Mouse (Mus musculus): ENCODE measurements around the gene Man1c1. TPM values are rescaled to one million over a fixed set of nuclear protein-coding genes. Genes with fewer than 3 reads are reported as not detected.

Man1c1 gene
- polyA plus RNA-seq, 1 experiment from 2014 or later = 7.2 TPM

DNA sequence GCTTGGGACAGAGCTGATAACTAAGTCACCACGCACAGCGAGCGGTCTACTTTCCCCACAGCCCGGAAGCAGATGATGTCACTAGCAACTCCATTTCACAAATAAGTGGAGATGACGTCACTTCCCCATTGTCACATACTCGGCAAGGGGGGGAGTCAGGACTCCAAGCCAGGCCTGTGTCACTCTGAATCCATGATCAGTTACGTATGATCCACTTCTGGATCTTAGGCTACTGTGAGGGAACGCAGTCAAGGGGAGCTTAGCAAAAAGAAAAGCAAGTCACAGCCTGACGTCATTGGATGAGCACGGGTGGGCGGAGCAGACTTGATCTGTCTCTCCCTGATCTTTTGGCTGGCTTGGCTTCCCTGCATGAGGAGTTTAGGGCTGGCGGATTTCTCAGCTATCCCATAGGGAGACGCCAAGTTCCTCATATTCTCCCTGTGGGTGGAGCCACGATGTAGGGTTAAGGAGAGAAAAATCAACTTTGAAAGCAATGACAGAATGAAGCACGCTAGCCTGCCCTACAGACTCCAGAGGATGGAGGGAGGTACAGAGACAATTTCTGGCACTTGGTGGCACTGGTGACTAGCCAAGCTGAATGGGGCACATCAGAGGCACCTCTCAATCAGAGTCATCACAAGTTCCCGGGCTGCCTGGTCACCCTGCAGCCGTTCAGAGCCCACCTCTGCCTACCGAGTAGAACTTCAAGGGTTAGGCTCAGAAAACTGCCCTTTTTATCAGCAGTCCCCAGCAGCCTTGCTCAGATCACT lies 155.7 kb downstream of the Man1c1 start:
- no peak overlapping the region for H3K9ac ChIP-seq
- DNase-seq (ENCODE audit: low spot score) = no peak
- peaks cover 56% of the 10 kb centered on the region for H3K36me3 ChIP-seq (replicated peaks; ENCODE audit: control insufficient read depth, insufficient read depth)
- WGBS = 71% methylated on average over 18 of the region's 18 CpGs
- no peak overlapping the region for H3K27ac ChIP-seq
- H3K4me1 ChIP-seq (replicated peaks; ENCODE audit: control insufficient read depth, insufficient read depth, low read length) = peaks cover 15% of the 10 kb centered on the region; the same call in 1 of the 2 replicates
- H3K4me3 ChIP-seq (replicated peaks; ENCODE audit: low read length) = no peak overlapping the region
- no peak overlapping the region for H3K4me2 ChIP-seq (replicated peaks)
- 0 out of 2 replicates have a peak, but pooled peaks cover 5% of the 10 kb centered on the region for H3K9me3 ChIP-seq (ENCODE audit: control insufficient read depth, low read length)
- ATAC-seq (ENCODE audit: low FRiP score) = no peak
- H3K27me3 ChIP-seq (ENCODE audit: control insufficient read depth, insufficient read depth, low read length) = no peaks in the 10 kb centered on the region

DNA sequence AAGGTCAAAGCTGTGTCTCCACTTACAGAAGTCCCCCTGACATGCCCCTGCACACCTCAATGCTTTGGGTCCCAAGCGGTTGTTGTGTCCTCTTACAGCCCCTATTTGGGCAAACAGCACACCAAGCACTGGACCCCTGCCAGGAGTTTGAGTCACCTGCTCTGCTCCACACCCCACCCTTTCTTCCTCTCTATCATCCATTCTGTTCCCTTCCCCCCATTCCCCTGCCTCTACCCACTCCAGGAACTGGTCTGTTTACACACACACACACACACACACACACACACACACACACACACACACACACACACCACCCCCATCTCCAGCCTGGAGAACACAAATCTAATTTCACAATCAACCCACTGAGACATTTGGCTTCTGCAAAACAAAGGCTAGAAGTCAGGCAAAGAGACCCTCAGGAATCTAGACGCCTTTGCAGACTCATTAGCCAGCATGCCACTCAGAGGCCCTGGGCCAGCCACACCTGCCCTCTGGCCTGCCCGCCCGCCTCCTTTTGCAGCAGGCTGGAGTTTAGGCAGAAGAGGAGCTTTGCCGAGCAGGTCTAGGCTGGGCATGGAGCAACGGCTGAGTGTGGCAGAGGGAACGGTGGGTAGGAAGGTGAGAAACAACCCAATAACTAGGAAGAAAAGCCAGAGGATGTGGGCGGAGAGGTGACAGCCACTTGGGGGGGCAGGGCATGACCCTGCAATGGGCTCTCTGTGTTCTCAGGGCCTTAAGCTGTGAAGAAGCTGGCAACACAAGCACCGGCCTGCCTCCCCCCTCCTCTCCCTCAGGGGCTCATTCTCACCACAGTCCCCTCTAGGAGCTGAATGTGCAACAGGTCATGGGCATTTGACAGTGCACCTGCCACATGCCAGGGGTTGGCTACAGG lies 157.0 kb downstream of the Man1c1 start:
- Histone ChIP-seq H3K4me3 (replicated peaks; ENCODE audit: low read length) (no peak overlapping the region), H3K27me3 (ENCODE audit: control insufficient read depth, insufficient read depth, low read length) (no peaks in the 10 kb centered on the region), H3K36me3 (replicated peaks; ENCODE audit: control insufficient read depth, insufficient read depth) (peaks cover 67% of the 10 kb centered on the region), H3K9ac (0 out of 2 replicates have a peak overlapping the region, but pooled peaks have one; percentile 10), H3K27ac (no peak overlapping the region), H3K4me1 (replicated peaks; ENCODE audit: control insufficient read depth, insufficient read depth, low read length) (peaks cover 15% of the 10 kb centered on the region; the same call in 1 of the 2 replicates), H3K4me2 (replicated peaks) (no peak overlapping the region), H3K9me3 (ENCODE audit: control insufficient read depth, low read length) (0 out of 2 replicates have a peak, but pooled peaks cover 5% of the 10 kb centered on the region)
- DNase-seq (ENCODE audit: low spot score) = no peak
- ATAC-seq (ENCODE audit: low FRiP score) = no peak
- 70% methylated on average over 9 of the region's 9 CpGs for WGBS

GRCm38 (mm10) chr4:134543261-134543660 lies 160.8 kb downstream of the Man1c1 start:
- H3K36me3 ChIP-seq (replicated peaks; ENCODE audit: control insufficient read depth, insufficient read depth) = peaks cover 85% of the 10 kb centered on the region
- H3K9ac ChIP-seq = no peak overlapping the region
- no peak overlapping the region for H3K4me3 ChIP-seq (replicated peaks; ENCODE audit: low read length)
- no peaks in the 10 kb centered on the region for H3K9me3 ChIP-seq (ENCODE audit: control insufficient read depth, low read length)
- peaks cover 8% of the 10 kb centered on the region; the same call in 1 of the 2 replicates for H3K4me1 ChIP-seq (replicated peaks; ENCODE audit: control insufficient read depth, insufficient read depth, low read length)
- 16% methylated on average over 5 of the region's 5 CpGs for WGBS
- H3K27me3 ChIP-seq (ENCODE audit: control insufficient read depth, insufficient read depth, low read length) = no peaks in the 10 kb centered on the region
- peak; percentile 95 for DNase-seq (ENCODE audit: low spot score)
- peak; percentile 56 for ATAC-seq (ENCODE audit: low FRiP score)
- no peak overlapping the region for H3K27ac ChIP-seq
- H3K4me2 ChIP-seq (replicated peaks) = no peak overlapping the region

GRCm38 (mm10) chr4:134542726-134543125 lies 161.4 kb downstream of the Man1c1 start:
- no peak overlapping the region for H3K9ac ChIP-seq
- H3K9me3 ChIP-seq (ENCODE audit: control insufficient read depth, low read length) = no peaks in the 10 kb centered on the region
- WGBS = 94% methylated on average over 9 of the region's 9 CpGs
- peaks cover 82% of the 10 kb centered on the region for H3K36me3 ChIP-seq (replicated peaks; ENCODE audit: control insufficient read depth, insufficient read depth)
- DNase-seq (ENCODE audit: low spot score) (no peak), ATAC-seq (ENCODE audit: low FRiP score) (no peak)
- no peak overlapping the region for H3K27ac ChIP-seq
- H3K4me2 ChIP-seq (replicated peaks) = no peak overlapping the region
- H3K27me3 ChIP-seq (ENCODE audit: control insufficient read depth, insufficient read depth, low read length) = no peaks in the 10 kb centered on the region
- no peak overlapping the region for H3K4me3 ChIP-seq (replicated peaks; ENCODE audit: low read length)
- peaks cover 6% of the 10 kb centered on the region; the same call in 1 of the 2 replicates for H3K4me1 ChIP-seq (replicated peaks; ENCODE audit: control insufficient read depth, insufficient read depth, low read length)

DNA sequence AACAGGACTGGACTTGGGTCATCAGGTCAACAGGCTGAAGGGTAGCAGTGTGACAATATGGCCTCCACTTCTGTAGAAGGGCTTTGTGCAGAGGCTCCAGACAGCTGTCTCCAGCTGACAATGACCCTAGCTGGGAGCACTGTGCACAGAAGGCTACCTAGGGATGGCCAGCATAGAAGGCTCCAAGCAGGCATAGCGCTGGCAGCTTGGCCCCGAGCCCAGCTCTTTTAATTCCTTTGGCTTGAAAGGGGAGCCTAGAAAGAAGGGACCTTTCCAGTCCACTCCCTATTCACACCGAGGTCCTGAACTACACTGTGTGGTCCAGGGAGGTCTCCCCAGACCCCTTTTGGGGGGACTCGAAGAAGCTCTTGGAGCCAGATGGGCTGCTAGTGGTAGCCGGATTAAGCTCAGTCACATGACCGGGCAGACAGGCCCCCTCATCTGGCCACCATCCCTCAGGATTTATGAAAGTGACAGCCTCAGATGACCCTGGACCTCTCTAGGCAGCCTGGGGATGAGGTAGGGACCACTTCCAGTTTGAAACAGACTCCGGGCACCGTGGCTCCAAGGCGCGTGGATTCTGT lies 165.0 kb downstream of the Man1c1 start:
- H3K4me1 ChIP-seq (replicated peaks; ENCODE audit: control insufficient read depth, insufficient read depth, low read length) = peaks cover 8% of the 10 kb centered on the region
- H3K9me3 ChIP-seq (ENCODE audit: control insufficient read depth, low read length) = no peaks in the 10 kb centered on the region
- H3K27ac ChIP-seq = no peak overlapping the region
- H3K4me2 ChIP-seq (replicated peaks) = no peak overlapping the region
- no peak overlapping the region for H3K9ac ChIP-seq
- DNase-seq (ENCODE audit: low spot score) = no peak
- no peak overlapping the region for H3K4me3 ChIP-seq (replicated peaks; ENCODE audit: low read length)
- H3K36me3 ChIP-seq (replicated peaks; ENCODE audit: control insufficient read depth, insufficient read depth) = peaks cover 49% of the 10 kb centered on the region
- 79% methylated on average over 10 of the region's 10 CpGs for WGBS
- ATAC-seq (ENCODE audit: low FRiP score) = no peak
- no peaks in the 10 kb centered on the region for H3K27me3 ChIP-seq (ENCODE audit: control insufficient read depth, insufficient read depth, low read length)

DNA sequence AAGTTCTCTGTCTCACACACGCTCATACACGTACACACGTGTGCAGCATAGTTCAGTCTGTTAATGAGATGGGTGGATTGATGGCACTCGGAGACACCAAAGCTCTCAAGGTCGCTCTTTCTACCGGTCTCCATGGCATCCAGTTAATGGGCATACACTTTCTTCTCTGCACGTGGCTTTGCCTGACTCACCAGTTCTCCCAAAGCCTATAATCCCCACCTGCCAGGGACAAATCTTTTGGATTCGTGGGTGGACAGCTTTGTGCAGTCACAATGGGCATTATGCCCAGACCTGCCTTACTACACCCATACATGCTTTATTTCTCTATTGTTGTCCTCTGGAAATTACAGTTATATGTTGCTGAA lies 168.3 kb downstream of the Man1c1 start:
- peak overlapping the region; percentile 93 for H3K4me2 ChIP-seq (replicated peaks)
- WGBS = 11% methylated on average over 8 of the region's 8 CpGs
- H3K9me3 ChIP-seq (ENCODE audit: control insufficient read depth, low read length) = no peaks in the 10 kb centered on the region
- peaks cover 41% of the 10 kb centered on the region for H3K36me3 ChIP-seq (replicated peaks; ENCODE audit: control insufficient read depth, insufficient read depth)
- peak; percentile 5; the same call in 1 of the 2 replicates for ATAC-seq (ENCODE audit: low FRiP score)
- H3K9ac ChIP-seq = peak overlapping the region; percentile 44; the same call in 1 of the 2 replicates
- H3K4me1 ChIP-seq (replicated peaks; ENCODE audit: control insufficient read depth, insufficient read depth, low read length) = peaks cover 16% of the 10 kb centered on the region
- H3K27ac ChIP-seq = no peak overlapping the region
- DNase-seq (ENCODE audit: low spot score) = no peak
- H3K4me3 ChIP-seq (replicated peaks; ENCODE audit: low read length) = peak overlapping the region; percentile 98
- no peaks in the 10 kb centered on the region for H3K27me3 ChIP-seq (ENCODE audit: control insufficient read depth, insufficient read depth, low read length)

- Histone ChIP-seq H3K36me3 (replicated peaks; ENCODE audit: control insufficient read depth, insufficient read depth) (peaks cover 41% of the 10 kb centered on the region), H3K9me3 (ENCODE audit: control insufficient read depth, low read length) (no peaks in the 10 kb centered on the region), H3K27ac (peak within 1 kb of the TSS; percentile 84), H3K4me1 (replicated peaks; ENCODE audit: control insufficient read depth, insufficient read depth, low read length) (peaks cover 16% of the 10 kb centered on the region), H3K9ac (peak within 1 kb of the TSS; percentile 85), H3K4me3 (replicated peaks; ENCODE audit: low read length) (peak within 1 kb of the TSS; percentile 98), H3K4me2 (replicated peaks) (peak within 1 kb of the TSS; percentile 93), H3K27me3 (ENCODE audit: control insufficient read depth, insufficient read depth, low read length) (no peaks in the 10 kb centered on the region)
- peak; percentile 96 for ATAC-seq (ENCODE audit: low FRiP score)
- DNase-seq (ENCODE audit: low spot score) = peak; percentile 91
- under 1% methylated on average over 71 of the region's 71 CpGs for WGBS
Observed at GRCm38 (mm10) chr4:134534932-134535786, 168.9 kb downstream of the Man1c1 start, which contains the start of gene Mtfr1l. Gene Mtfr1l, minus strand, starts transcription at chr4:134535387.

DNA sequence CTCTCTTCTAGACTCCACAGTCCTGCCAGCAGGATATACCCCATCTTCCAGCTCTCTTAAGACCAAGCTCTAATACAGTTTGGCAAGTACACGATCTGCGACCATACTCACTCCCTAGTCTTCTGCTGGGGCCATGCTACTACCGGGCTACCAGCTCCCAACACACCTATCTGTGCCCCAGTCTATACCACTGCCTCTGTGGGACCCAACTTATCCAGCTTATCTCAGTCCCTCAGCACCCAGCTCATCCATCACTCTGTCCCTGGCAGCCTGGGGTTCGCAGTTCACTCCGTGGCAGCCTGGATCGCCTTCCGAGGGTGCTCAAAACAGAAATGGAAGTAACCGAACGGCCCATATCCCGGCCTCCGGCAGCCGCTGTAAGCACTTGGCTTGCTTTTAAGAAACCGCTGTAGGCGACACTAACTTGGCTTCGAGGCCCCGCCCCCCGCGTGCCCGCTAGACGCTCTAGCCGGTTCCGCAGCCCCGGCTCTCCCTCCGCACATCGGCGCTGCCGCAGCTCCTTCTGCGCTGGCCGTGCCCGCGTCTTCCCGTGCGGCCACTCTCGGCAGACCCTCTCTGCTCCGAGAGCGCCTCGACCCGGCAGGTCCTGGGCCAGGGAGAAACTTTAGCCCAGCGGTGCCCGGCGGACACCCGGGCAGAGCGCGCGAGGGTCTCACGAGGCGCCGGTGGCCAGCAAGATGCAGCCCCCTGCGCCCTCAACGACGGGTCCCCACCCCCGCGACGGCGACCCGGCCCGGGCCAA lies 169.8 kb downstream of the Man1c1 start:
- ATAC-seq (ENCODE audit: low FRiP score) (peak; percentile 0; the same call in 1 of the 2 replicates), DNase-seq (ENCODE audit: low spot score) (peak; percentile 52)
- peaks cover 41% of the 10 kb centered on the region for H3K36me3 ChIP-seq (replicated peaks; ENCODE audit: control insufficient read depth, insufficient read depth)
- H3K4me1 ChIP-seq (replicated peaks; ENCODE audit: control insufficient read depth, insufficient read depth, low read length) = peaks cover 16% of the 10 kb centered on the region
- H3K27me3 ChIP-seq (ENCODE audit: control insufficient read depth, insufficient read depth, low read length) = no peaks in the 10 kb centered on the region
- peak overlapping the region; percentile 93 for H3K4me2 ChIP-seq (replicated peaks)
- peak overlapping the region; percentile 98 for H3K4me3 ChIP-seq (replicated peaks; ENCODE audit: low read length)
- H3K9me3 ChIP-seq (ENCODE audit: control insufficient read depth, low read length) = no peaks in the 10 kb centered on the region
- peak overlapping the region; percentile 84 for H3K27ac ChIP-seq
- WGBS = under 1% methylated on average over 56 of the region's 57 CpGs
- peak overlapping the region; percentile 85 for H3K9ac ChIP-seq
